Mouse (Mus musculus): ENCODE measurements around the gene Klhl7. TPM values are rescaled to one million over a fixed set of nuclear protein-coding genes. Genes with fewer than 3 reads are reported as not detected.

The Klhl7 gene
- total and polyA plus RNA-seq, 3 experiments: 13.5 to 19.7 TPM; not detected in 1

- TF ChIP-seq TAL1 (IDR thresholded peaks at IDR 0.05; ENCODE audit: low read length) (no peak), MXI1 (IDR thresholded peaks at IDR 0.05; ENCODE audit: low read depth, low read length) (no peak), UBTF (IDR thresholded peaks at IDR 0.05; ENCODE audit: borderline replicate concordance, insufficient read depth, low read depth, low read length) (no peak), ELF1 (IDR thresholded peaks at IDR 0.05; ENCODE audit: low read depth, low read length) (no peak)
- no peaks in the 10 kb centered on the region for H3K4me1 ChIP-seq (ENCODE audit: control insufficient read depth in 1 of 2, insufficient read depth in 2 of 2, low read length in 2 of 2)
- peaks cover 14 to 15% of the 10 kb centered on the region in 2 experiments for H3K27me3 ChIP-seq (ENCODE audit: control insufficient read depth in 1 of 2, insufficient read depth in 2 of 2, low read length in 2 of 2)
- no peak overlapping the region for H3K4me3 ChIP-seq (ENCODE audit: control insufficient read depth in 1 of 2, insufficient read depth in 1 of 2, low read depth in 2 of 2, low read length in 2 of 2)
- no peaks in the 10 kb centered on the region for H3K36me3 ChIP-seq (ENCODE audit: control insufficient read depth in 1 of 2, insufficient read depth in 2 of 2, low read length in 2 of 2)
- DNase-seq (ENCODE audit: low read depth, low spot score): no peak
- no peaks in the 10 kb centered on the region for H3K79me2 ChIP-seq (ENCODE audit: control insufficient read depth, insufficient read depth, low read length, poor library complexity)
- no peak overlapping the region for H3K27ac ChIP-seq (ENCODE audit: control insufficient read depth, low read depth, low read length)
- no peak overlapping the region for H3K9ac ChIP-seq (ENCODE audit: control insufficient read depth, low read depth, low read length, poor library complexity, severe bottlenecking)
- no peaks in the 10 kb centered on the region for H3K9me3 ChIP-seq (replicated peaks; ENCODE audit: insufficient read depth, low read length)
Measured at GRCm38 (mm10) chr5:24068955-24069354, 31.4 kb upstream of the Klhl7 start.

- H3K27ac ChIP-seq (ENCODE audit: control insufficient read depth, low read depth, low read length): no peak overlapping the region
- H3K27me3 ChIP-seq (ENCODE audit: control insufficient read depth in 1 of 2, insufficient read depth in 2 of 2, low read length in 2 of 2): peaks cover 12 to 18% of the 10 kb centered on the region in 2 experiments
- DNase-seq (ENCODE audit: low read depth, low spot score): no peak
- no peaks in the 10 kb centered on the region for H3K4me1 ChIP-seq (ENCODE audit: control insufficient read depth in 1 of 2, insufficient read depth in 2 of 2, low read length in 2 of 2)
- no peaks in the 10 kb centered on the region for H3K9me3 ChIP-seq (replicated peaks; ENCODE audit: insufficient read depth, low read length)
- no peak overlapping the region for H3K4me3 ChIP-seq (ENCODE audit: control insufficient read depth in 1 of 2, insufficient read depth in 1 of 2, low read depth in 2 of 2, low read length in 2 of 2)
- H3K36me3 ChIP-seq (ENCODE audit: control insufficient read depth in 1 of 2, insufficient read depth in 2 of 2, low read length in 2 of 2): no peaks in the 10 kb centered on the region
- no peaks in the 10 kb centered on the region for H3K79me2 ChIP-seq (ENCODE audit: control insufficient read depth, insufficient read depth, low read length, poor library complexity)
- TF ChIP-seq MAFK (IDR thresholded peaks at IDR 0.05; ENCODE audit: borderline replicate concordance, low read depth, low read length): no peak
- TF ChIP-seq ZKSCAN1 (IDR thresholded peaks at IDR 0.05; ENCODE audit: low read depth, low read length): no peak
- no peak for TF ChIP-seq ZC3H11A (IDR thresholded peaks at IDR 0.05; ENCODE audit: low read depth, low read length)
- no peak for TF ChIP-seq POLR2AphosphoS5 (IDR thresholded peaks at IDR 0.05; ENCODE audit: borderline replicate concordance, low read depth, low read length)
- no peak for TF ChIP-seq BHLHE40 (IDR thresholded peaks at IDR 0.05; ENCODE audit: borderline replicate concordance, low read depth, low read length)
- TF ChIP-seq MAZ (IDR thresholded peaks at IDR 0.05; ENCODE audit: low read depth, low read length): no peak
- no peak for TF ChIP-seq TCF12 (IDR thresholded peaks at IDR 0.05; ENCODE audit: low read depth, low read length)
- no peak for TF ChIP-seq UBTF (IDR thresholded peaks at IDR 0.05; ENCODE audit: borderline replicate concordance, insufficient read depth, low read depth, low read length)
- TF ChIP-seq SIN3A (IDR thresholded peaks at IDR 0.05; ENCODE audit: low read length): no peak
- TF ChIP-seq MXI1 (IDR thresholded peaks at IDR 0.05; ENCODE audit: low read depth, low read length): no peak
- no peak for TF ChIP-seq ZMIZ1 (IDR thresholded peaks at IDR 0.05; ENCODE audit: low read depth, low read length)
- TF ChIP-seq MEF2A (IDR thresholded peaks at IDR 0.05; ENCODE audit: extremely low read depth, insufficient replicate concordance, low read depth, low read length, poor library complexity, severe bottlenecking): no peak
- no peak for TF ChIP-seq GATA1 (IDR thresholded peaks at IDR 0.05; ENCODE audit: low read depth, low read length)
- no peak for TF ChIP-seq HCFC1 (IDR thresholded peaks at IDR 0.05; ENCODE audit: low read depth, low read length)
- H3K9ac ChIP-seq (ENCODE audit: control insufficient read depth, low read depth, low read length, poor library complexity, severe bottlenecking): no peak overlapping the region
Measured at GRCm38 (mm10) chr5:24072031-24072430, 28.4 kb upstream of the Klhl7 start.
